Mouse (Mus musculus) kidney, postnatal 0 days (tissue): ENCODE data around the gene Egfr. TPM values are rescaled to one million over a fixed set of nuclear protein-coding genes. Genes with fewer than 3 reads are reported as not detected.

Experiments used
- ATAC-seq: fragments of 200-750 bp; cut with Nextera tagmentation; replicated peaks from 2 replicates; pipeline ENCODE4 v1.8.0; 2017; ENCODE audit warnings: low read depth, moderate number of reproducible peaks, moderate TSS enrichment, moderate library complexity; ENCODE audit not compliant: low FRiP score
- DNase-seq: peaks from one replicate; pipeline ENCODE4 v3.0.0-alpha.2; 2016; ENCODE audit warnings: low spot score
- H3K27ac ChIP-seq: fragments of 300-500 bp; sonication (generic); 2 replicates; pipeline ENCODE4 v1.5.1; 2014; ENCODE audit warnings: mild to moderate bottlenecking
- H3K27me3 ChIP-seq: fragments of 300-500 bp; sonication (generic); 2 replicates; pipeline ENCODE4 v1.6.1; 2014; ENCODE audit warnings: low read length, mixed read lengths; ENCODE audit not compliant: insufficient read depth
- H3K36me3 ChIP-seq: fragments of 300-500 bp; sonication (generic); 2 replicates; pipeline ENCODE4 v1.6.1; 2014; ENCODE audit warnings: low read length, mixed read lengths; ENCODE audit not compliant: insufficient read depth
- H3K4me1 ChIP-seq: fragments of 300-500 bp; sonication (generic); replicated peaks from 2 replicates; pipeline ENCODE4 v1.6.1; 2014; ENCODE audit warnings: antibody characterized with exemption, low read length, mixed read lengths; ENCODE audit not compliant: insufficient read depth
- H3K4me2 ChIP-seq: fragments of 300-500 bp; sonication (generic); 2 replicates; pipeline ENCODE4 v1.6.1; 2014; ENCODE audit warnings: mild to moderate bottlenecking, low read length, moderate library complexity, mixed read lengths
- H3K4me3 ChIP-seq: fragments of 300-500 bp; sonication (generic); replicated peaks from 2 replicates; pipeline ENCODE4 v1.5.1; 2014; ENCODE audit warnings: low read depth, low read length
- H3K9ac ChIP-seq: fragments of 300-500 bp; sonication (generic); 2 replicates; pipeline ENCODE4 v1.6.1; 2014; ENCODE audit warnings: low read depth, low read length
- H3K9me3 ChIP-seq: fragments of 300-500 bp; sonication (generic); replicated peaks from 2 replicates; pipeline ENCODE4 v1.6.1; 2016; ENCODE audit warnings: low read length, inconsistent platforms, mixed read lengths
- CTCF ChIP-seq: IDR thresholded peaks from 2 replicates; pipeline ENCODE4 v1.5.1; 2016; ENCODE audit warnings: antibody characterized with exemption, low read depth, mild to moderate bottlenecking, moderate library complexity
- WGBS: fragments of 180-500 bp; shearing (Covaris S2); extraction: QIAGEN DNeasy Blood & Tissue Kit; methylation state at CpG from one replicate; pipeline ENCODE4 v1.1.7; 2014; 5-methylcytosine and 5-hydroxymethylcytosine counted together
- polyA plus RNA-seq: library from polyadenylated mRNA; unstranded; fragments of >200 nt; fragmentation: Nextera tagmentation; extraction: Ambion mirVana; gene quantifications from 2 replicates; pipeline ENCODE4 v1.2.1, GENCODE M21; 2015

Egfr gene
- polyA plus RNA-seq, result 4.1 and 4.6 TPM in 2 replicates

DNA sequence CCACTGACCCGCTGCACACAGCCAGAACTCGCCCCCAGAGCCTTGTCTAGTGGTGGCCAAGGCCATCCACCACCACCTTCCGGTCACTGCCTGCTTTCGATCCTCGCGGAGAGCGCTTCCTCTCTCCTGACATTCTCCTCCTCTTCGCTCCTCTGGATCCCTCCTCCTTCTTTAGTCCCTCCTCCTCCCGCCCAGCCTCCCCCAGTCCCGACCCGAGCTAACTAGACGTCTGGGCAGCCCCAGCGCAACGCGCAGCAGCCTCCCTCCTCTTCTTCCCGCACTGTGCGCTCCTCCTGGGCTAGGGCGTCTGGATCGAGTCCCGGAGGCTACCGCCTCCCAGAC, at the start of gene Egfr:
Egfr (plus strand) TSS at position 197 of the 342 bp plus-strand sequence.
- peak; percentile 86 for DNase-seq
- peak within 1 kb of the TSS; percentile 59 for H3K9ac ChIP-seq
- no peaks in the 10 kb centered on the region for H3K36me3 ChIP-seq
- no peak for TF ChIP-seq CTCF
- peak within 1 kb of the TSS; percentile 48; the same call in 1 of the 2 replicates for H3K27ac ChIP-seq
- H3K9me3 ChIP-seq, result no peaks in the 10 kb centered on the region
- peak; percentile 88 for ATAC-seq
- under 1% methylated on average over 21 of the region's 21 CpGs for WGBS
- H3K4me1 ChIP-seq, result no peaks in the 10 kb centered on the region; the same call in 1 of the 2 replicates
- H3K27me3 ChIP-seq, result no peaks in the 10 kb centered on the region
- peak within 1 kb of the TSS; percentile 96 for H3K4me2 ChIP-seq
- H3K4me3 ChIP-seq, result peak within 1 kb of the TSS; percentile 70

DNA sequence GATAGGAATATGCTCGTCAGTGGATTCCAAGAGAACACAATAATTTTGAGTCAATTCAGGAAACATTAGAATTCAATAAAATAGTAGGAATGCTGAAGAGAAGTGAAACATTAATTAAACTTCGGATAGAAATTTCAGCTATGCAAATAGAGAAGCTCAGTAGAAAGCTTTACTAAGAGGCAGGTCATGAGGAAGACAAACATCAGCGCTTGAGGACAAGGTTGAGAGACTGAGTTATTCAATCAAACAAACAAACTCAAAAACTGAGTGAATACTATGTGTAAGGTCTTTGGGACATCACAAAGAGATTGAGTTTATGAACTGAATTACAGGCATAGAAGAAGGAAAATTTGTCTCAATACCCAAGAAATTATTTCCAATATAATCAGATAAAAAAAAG, 48.8 kb upstream of the Egfr start:
- no peak for ATAC-seq
- Histone ChIP-seq H3K36me3 (no peaks in the 10 kb centered on the region), H3K27me3 (no peaks in the 10 kb centered on the region), H3K4me3 (no peak overlapping the region), H3K4me2 (no peak overlapping the region), H3K27ac (no peak overlapping the region), H3K9me3 (no peaks in the 10 kb centered on the region), H3K9ac (no peak overlapping the region), H3K4me1 (no peaks in the 10 kb centered on the region)
- no peak for TF ChIP-seq CTCF
- DNase-seq, result no peak
- WGBS, result 87% methylated on average over 3 of the region's 3 CpGs

DNA sequence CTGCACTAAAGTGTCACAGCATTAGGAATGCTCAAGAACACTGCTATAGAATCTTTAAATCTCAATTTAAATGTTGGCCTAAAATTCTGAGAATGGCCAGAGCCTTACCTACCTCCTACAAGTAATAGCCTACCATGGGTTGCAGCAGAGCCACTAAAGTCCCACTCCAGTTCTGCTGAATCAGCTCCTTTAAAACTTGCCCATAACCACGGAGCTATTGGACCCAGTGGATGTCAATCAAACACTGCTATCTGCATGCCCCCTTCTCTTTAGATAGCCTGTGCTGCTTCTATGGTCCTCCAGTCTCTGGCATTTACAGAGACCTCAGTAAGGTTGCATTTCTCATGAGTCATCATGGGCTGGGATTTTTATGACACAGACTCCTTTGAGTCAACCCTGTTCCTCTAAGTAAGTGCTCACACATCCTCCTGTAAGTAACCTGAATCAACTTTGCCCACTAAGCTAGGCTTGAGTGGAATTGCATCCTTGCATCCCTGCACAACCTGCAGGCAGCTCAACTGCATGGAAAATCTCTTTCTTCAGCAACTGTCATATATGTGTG, 16.8 kb upstream of the Egfr start:
- no peak overlapping the region for H3K4me3 ChIP-seq
- 61% methylated on average over 1 of the region's 1 CpGs for WGBS
- no peak for DNase-seq
- no peak overlapping the region for H3K4me2 ChIP-seq
- TF ChIP-seq CTCF, result no peak
- ATAC-seq, result no peak
- no peaks in the 10 kb centered on the region for H3K27me3 ChIP-seq
- H3K9ac ChIP-seq, result no peak overlapping the region
- H3K9me3 ChIP-seq, result no peaks in the 10 kb centered on the region
- no peak overlapping the region for H3K27ac ChIP-seq
- H3K36me3 ChIP-seq, result no peaks in the 10 kb centered on the region
- no peaks in the 10 kb centered on the region for H3K4me1 ChIP-seq

DNA sequence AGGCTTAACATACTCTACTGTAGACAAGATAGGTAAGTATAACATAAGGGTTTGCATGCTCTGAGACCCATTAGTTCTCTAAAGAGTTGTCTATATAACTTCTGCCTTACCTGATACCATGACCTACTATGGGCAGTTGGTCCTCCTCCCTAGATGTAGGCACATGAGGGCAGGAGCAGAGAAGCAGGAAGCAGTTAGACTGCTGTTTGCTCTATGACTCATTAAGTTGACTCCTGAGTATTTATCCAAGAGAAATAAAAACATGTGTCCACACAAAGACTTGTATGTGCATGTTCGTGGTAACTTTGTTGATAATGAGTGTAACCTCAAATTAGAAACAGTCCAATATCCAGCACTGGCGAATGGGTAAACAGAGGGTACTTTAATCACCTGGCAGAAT, 14.7 kb upstream of the Egfr start:
- H3K9ac ChIP-seq, result no peak overlapping the region
- H3K36me3 ChIP-seq, result no peaks in the 10 kb centered on the region
- H3K27ac ChIP-seq, result no peak overlapping the region
- H3K4me2 ChIP-seq, result no peak overlapping the region
- H3K9me3 ChIP-seq, result no peaks in the 10 kb centered on the region
- ATAC-seq (no peak), DNase-seq (no peak)
- 60% methylated on average over 2 of the region's 2 CpGs for WGBS
- no peaks in the 10 kb centered on the region for H3K27me3 ChIP-seq
- TF ChIP-seq CTCF, result no peak
- no peak overlapping the region for H3K4me3 ChIP-seq
- no peaks in the 10 kb centered on the region for H3K4me1 ChIP-seq

DNA sequence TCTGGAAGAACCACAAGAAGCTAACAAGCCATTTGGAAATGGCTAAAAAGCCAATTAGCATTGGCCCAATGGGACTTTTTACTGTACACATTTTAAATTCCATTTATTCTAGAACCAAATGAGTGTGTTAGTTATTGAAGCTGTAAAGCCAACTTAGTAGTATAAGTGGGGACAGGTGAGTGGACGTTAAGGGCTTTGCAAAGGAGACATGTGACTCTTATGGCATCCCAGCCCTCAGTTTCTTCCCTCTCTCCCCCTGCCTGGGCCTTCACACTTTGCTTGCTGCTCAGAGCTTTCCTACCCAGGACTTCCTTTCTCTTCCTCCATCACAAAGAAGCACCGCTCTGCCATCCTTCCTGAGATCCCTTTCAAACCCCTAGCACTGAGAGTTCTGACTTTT, 13.3 kb upstream of the Egfr start:
- no peaks in the 10 kb centered on the region for H3K9me3 ChIP-seq
- ATAC-seq, result no peak
- H3K4me2 ChIP-seq, result no peak overlapping the region
- no peak overlapping the region for H3K4me3 ChIP-seq
- H3K27ac ChIP-seq, result no peak overlapping the region
- no peaks in the 10 kb centered on the region for H3K36me3 ChIP-seq
- no peaks in the 10 kb centered on the region for H3K4me1 ChIP-seq
- no peak for DNase-seq
- WGBS, result 72% methylated on average over 2 of the region's 2 CpGs
- no peak overlapping the region for H3K9ac ChIP-seq
- no peak for TF ChIP-seq CTCF
- no peaks in the 10 kb centered on the region for H3K27me3 ChIP-seq

DNA sequence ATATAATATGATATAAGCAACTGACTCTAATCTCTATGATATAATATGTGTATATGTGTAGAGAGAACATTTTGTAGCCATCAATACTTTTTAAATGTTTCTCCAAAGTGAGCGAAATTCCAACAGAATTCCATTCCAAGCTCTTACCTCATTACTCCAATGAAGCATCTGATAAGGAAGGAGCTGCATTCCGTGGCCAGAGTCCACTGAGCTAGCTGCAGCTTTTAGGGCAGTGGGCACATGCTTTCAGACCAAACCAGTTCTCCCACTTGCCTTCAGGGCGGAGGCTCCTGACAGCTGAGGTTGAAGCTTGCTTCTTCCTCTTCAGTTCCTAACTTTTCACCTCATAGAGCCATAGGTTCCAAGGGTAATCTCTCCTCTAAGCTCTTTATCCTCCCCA, 12.8 kb upstream of the Egfr start:
- no peak for TF ChIP-seq CTCF
- Histone ChIP-seq H3K4me1 (no peaks in the 10 kb centered on the region), H3K36me3 (no peaks in the 10 kb centered on the region), H3K4me2 (no peak overlapping the region), H3K27ac (no peak overlapping the region), H3K9ac (no peak overlapping the region), H3K9me3 (no peaks in the 10 kb centered on the region), H3K27me3 (no peaks in the 10 kb centered on the region), H3K4me3 (no peak overlapping the region)
- DNase-seq (no peak), ATAC-seq (no peak)
- WGBS, result 73% methylated on average over 3 of the region's 3 CpGs
